Mouse (Mus musculus): ENCODE measurements around the gene Inhbb. TPM values are rescaled to one million over a fixed set of nuclear protein-coding genes. Genes with fewer than 3 reads are reported as not detected.

Gene Inhbb
- polyA plus RNA-seq, 1 experiment from 2014 or later, result 0.65 TPM

- H3K9ac ChIP-seq (ENCODE audit: low read length), result no peak overlapping the region
- no peaks in the 10 kb centered on the region for H3K4me1 ChIP-seq (replicated peaks; ENCODE audit: control insufficient read depth, insufficient read depth)
- H3K4me2 ChIP-seq (replicated peaks; ENCODE audit: low read depth), result peak overlapping the region; percentile 40
- H3K4me3 ChIP-seq (ENCODE audit: low read depth, low read length), result peak overlapping the region; percentile 13; the same call in 1 of the 2 replicates
- no peak for TF ChIP-seq CTCF (IDR thresholded peaks at IDR 0.05; ENCODE audit: low read depth)
- no peak for TF ChIP-seq EP300 (optimal IDR thresholded peaks at IDR 0.05)
- ATAC-seq (ENCODE audit: low FRiP score, low TSS enrichment) (0 out of 2 replicates have a peak, but pooled peaks have one; percentile 4), DNase-seq (ENCODE audit: low spot score) (no peak)
- H3K27me3 ChIP-seq (ENCODE audit: control insufficient read depth, insufficient read depth, low read length), result no peaks in the 10 kb centered on the region
- 29% methylated on average over 19 of the region's 19 CpGs for WGBS
- H3K27ac ChIP-seq (replicated peaks), result no peak overlapping the region
- H3K36me3 ChIP-seq (ENCODE audit: control insufficient read depth, insufficient read depth, low read length), result no peaks in the 10 kb centered on the region
- no peaks in the 10 kb centered on the region for H3K9me3 ChIP-seq (ENCODE audit: control insufficient read depth, low read length)
These were observed 34.9 kb upstream of the Inhbb start for GRCm38 (mm10) chr1:119456671-119457527.

- Histone ChIP-seq H3K27ac (replicated peaks) (no peak overlapping the region), H3K36me3 (ENCODE audit: control insufficient read depth, insufficient read depth, low read length) (no peaks in the 10 kb centered on the region), H3K4me1 (replicated peaks; ENCODE audit: control insufficient read depth, insufficient read depth) (no peaks in the 10 kb centered on the region), H3K9ac (ENCODE audit: low read length) (no peak overlapping the region), H3K27me3 (ENCODE audit: control insufficient read depth, insufficient read depth, low read length) (no peaks in the 10 kb centered on the region), H3K4me2 (replicated peaks; ENCODE audit: low read depth) (no peak overlapping the region), H3K9me3 (ENCODE audit: control insufficient read depth, low read length) (no peaks in the 10 kb centered on the region), H3K4me3 (ENCODE audit: low read depth, low read length) (no peak overlapping the region)
- no peak for ATAC-seq (ENCODE audit: low FRiP score, low TSS enrichment)
- 40% methylated on average over 3 of the region's 4 CpGs for WGBS
- no peak for TF ChIP-seq CTCF (IDR thresholded peaks at IDR 0.05; ENCODE audit: low read depth)
- no peak for TF ChIP-seq EP300 (optimal IDR thresholded peaks at IDR 0.05)
- peak; percentile 33 for DNase-seq (ENCODE audit: low spot score)
These were observed 31.7 kb upstream of the Inhbb start for GRCm38 (mm10) chr1:119453731-119454130.

GRCm38 (mm10) chr1:119451417-119451816, 29.4 kb upstream of the Inhbb start:
- Histone ChIP-seq H3K36me3 (ENCODE audit: control insufficient read depth, insufficient read depth, low read length) (no peaks in the 10 kb centered on the region), H3K4me2 (replicated peaks; ENCODE audit: low read depth) (no peak overlapping the region), H3K4me3 (ENCODE audit: low read depth, low read length) (no peak overlapping the region), H3K9me3 (ENCODE audit: control insufficient read depth, low read length) (no peaks in the 10 kb centered on the region), H3K4me1 (replicated peaks; ENCODE audit: control insufficient read depth, insufficient read depth) (no peaks in the 10 kb centered on the region), H3K27ac (replicated peaks) (no peak overlapping the region), H3K27me3 (ENCODE audit: control insufficient read depth, insufficient read depth, low read length) (no peaks in the 10 kb centered on the region), H3K9ac (ENCODE audit: low read length) (no peak overlapping the region)
- TF ChIP-seq CTCF (IDR thresholded peaks at IDR 0.05; ENCODE audit: low read depth), result no peak
- TF ChIP-seq EP300 (optimal IDR thresholded peaks at IDR 0.05), result no peak
- DNase-seq (ENCODE audit: low spot score) (no peak), ATAC-seq (ENCODE audit: low FRiP score, low TSS enrichment) (no peak)
- 64% methylated on average over 10 of the region's 10 CpGs for WGBS

GRCm38 (mm10) chr1:119450651-119451345, 28.8 kb upstream of the Inhbb start:
- DNase-seq (ENCODE audit: low spot score) (no peak), ATAC-seq (ENCODE audit: low FRiP score, low TSS enrichment) (no peak)
- no peaks in the 10 kb centered on the region for H3K36me3 ChIP-seq (ENCODE audit: control insufficient read depth, insufficient read depth, low read length)
- 81% methylated on average over 10 of the region's 10 CpGs for whole genome bisulfite sequencing
- no peak overlapping the region for H3K27ac ChIP-seq (replicated peaks)
- no peak overlapping the region for H3K4me2 ChIP-seq (replicated peaks; ENCODE audit: low read depth)
- no peak overlapping the region for H3K4me3 ChIP-seq (ENCODE audit: low read depth, low read length)
- H3K9ac ChIP-seq (ENCODE audit: low read length), result no peak overlapping the region
- H3K27me3 ChIP-seq (ENCODE audit: control insufficient read depth, insufficient read depth, low read length), result no peaks in the 10 kb centered on the region
- no peak for TF ChIP-seq EP300 (optimal IDR thresholded peaks at IDR 0.05)
- no peak for TF ChIP-seq CTCF (IDR thresholded peaks at IDR 0.05; ENCODE audit: low read depth)
- H3K4me1 ChIP-seq (replicated peaks; ENCODE audit: control insufficient read depth, insufficient read depth), result no peaks in the 10 kb centered on the region
- no peaks in the 10 kb centered on the region for H3K9me3 ChIP-seq (ENCODE audit: control insufficient read depth, low read length)

- Histone ChIP-seq H3K4me2 (replicated peaks; ENCODE audit: low read depth) (no peak overlapping the region), H3K27me3 (ENCODE audit: control insufficient read depth, insufficient read depth, low read length) (no peaks in the 10 kb centered on the region), H3K4me3 (ENCODE audit: low read depth, low read length) (no peak overlapping the region), H3K9ac (ENCODE audit: low read length) (no peak overlapping the region), H3K27ac (replicated peaks) (no peak overlapping the region), H3K9me3 (ENCODE audit: control insufficient read depth, low read length) (no peaks in the 10 kb centered on the region), H3K36me3 (ENCODE audit: control insufficient read depth, insufficient read depth, low read length) (no peaks in the 10 kb centered on the region), H3K4me1 (replicated peaks; ENCODE audit: control insufficient read depth, insufficient read depth) (no peaks in the 10 kb centered on the region)
- ATAC-seq (ENCODE audit: low FRiP score, low TSS enrichment), result no peak
- DNase-seq (ENCODE audit: low spot score), result no peak
- WGBS, result 67% methylated on average over 10 of the region's 10 CpGs
- no peak for TF ChIP-seq CTCF (IDR thresholded peaks at IDR 0.05; ENCODE audit: low read depth)
- no peak for TF ChIP-seq EP300 (optimal IDR thresholded peaks at IDR 0.05)
These were observed 24.8 kb upstream of the Inhbb start for GRCm38 (mm10) chr1:119446753-119447283.
